Mouse (Mus musculus) heart, postnatal 0 days (tissue): ENCODE data around the gene Atxn2.

Experiments used
- CTCF ChIP-seq: IDR thresholded peaks from 2 replicates; pipeline ENCODE4 v1.5.1; 2016; ENCODE audit warnings: antibody characterized with exemption, control low read depth, low read depth
- EP300 ChIP-seq: IDR thresholded peaks from 2 replicates; pipeline ENCODE4 v1.6.1; 2016; ENCODE audit warnings: antibody characterized with exemption, low read depth

DNA sequence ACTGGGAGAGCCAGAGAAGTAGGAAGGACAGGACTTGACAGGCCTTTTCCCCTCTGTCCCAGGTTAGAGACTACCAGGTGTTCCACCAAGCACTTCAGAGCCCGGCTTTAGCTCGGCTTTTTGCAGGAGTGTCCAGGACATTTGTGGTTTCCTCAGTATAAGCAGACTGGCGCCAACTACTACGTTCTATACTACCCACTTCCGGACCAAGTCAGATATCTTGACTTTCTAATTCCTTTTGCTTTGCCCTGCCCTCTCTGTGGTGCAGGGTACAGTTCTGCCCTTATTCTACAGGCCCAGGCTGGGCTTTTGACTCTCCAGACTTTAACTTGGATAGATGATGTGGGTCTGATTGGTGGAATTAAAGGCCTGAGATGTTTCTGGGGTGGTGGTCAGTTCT, 108.4 kb downstream of the Atxn2 start:
- TF ChIP-seq CTCF: no peak
- TF ChIP-seq EP300: no peak
